Mouse (Mus musculus): ENCODE results near the gene Polm.

DNA sequence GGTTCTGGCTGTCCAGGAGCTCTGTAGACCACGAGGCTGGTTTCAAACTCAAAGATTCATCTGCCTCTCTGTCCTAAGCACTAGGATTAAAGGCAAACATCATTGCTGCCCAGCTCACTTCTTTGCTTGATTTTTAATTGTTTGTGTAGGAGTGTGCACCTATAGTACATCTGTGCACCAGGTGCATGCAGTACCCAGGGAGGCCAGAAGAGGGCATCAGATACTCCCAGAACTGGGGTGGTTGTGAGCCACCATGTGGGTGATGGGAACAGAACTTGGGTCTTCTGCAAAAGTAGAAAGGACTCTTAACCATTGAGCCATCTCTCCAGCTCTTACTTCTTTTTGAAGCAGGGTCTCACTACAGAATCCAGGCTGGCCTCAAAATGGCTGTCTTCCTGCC lies 20.9 kb upstream of the Polm start:
- TF ChIP-seq GATA1 (IDR thresholded peaks at IDR 0.05; ENCODE audit: low read length), result no peak
- no peak for TF ChIP-seq TAL1 (IDR thresholded peaks at IDR 0.05; ENCODE audit: low read length)

Measured in erythroblast, embryonic 14.5 days (primary cell).